Mouse (Mus musculus) heart, postnatal 14 days (tissue): Measurements from ENCODE around the gene Efcab10. TPM values are rescaled to one million over a fixed set of nuclear protein-coding genes. Genes with fewer than 3 reads are reported as not detected.

Experiments
- DNase-seq, 2 experiments: peaks; one replicate each; pipeline ENCODE4 v3.0.0; 2021 to 2022
- intact Hi-C: fragments of 180-260 bp; cut with DNase I; formaldehyde crosslinking; loops from one replicate; pipeline ENCODE4 v1.15.1; 2025
- long read RNA-seq, 2 experiments: library from polyadenylated mRNA; stranded (forward); transcript quantifications; one replicate each; pipeline ENCODE4 v2.0.0; 2021
- total RNA-seq, 2 experiments: library from RNA; stranded (reverse); gene quantifications; 2 replicates each; pipeline ENCODE4 v1.2.3; 2021

The Efcab10 gene
- under 1 TPM in 1 of 2 experiments, not detected in 1; 0.45 TPM for total RNA-seq
- long read RNA-seq, experiment 1: 0 reads
- long read RNA-seq, experiment 2: 0 reads

- intact Hi-C loops: no loop called here
- no peak for DNase-seq
These were observed at the start of gene Efcab10 for GRCm38 (mm10) chr12:33394804-33395623. Gene Efcab10 (plus strand): TSS chr12:33394854.

- DNase-seq: no peak
- intact Hi-C loops: no loop called here
These were observed 49.5 kb upstream of the Efcab10 start for GRCm38 (mm10) chr12:33344970-33345772.

DNA sequence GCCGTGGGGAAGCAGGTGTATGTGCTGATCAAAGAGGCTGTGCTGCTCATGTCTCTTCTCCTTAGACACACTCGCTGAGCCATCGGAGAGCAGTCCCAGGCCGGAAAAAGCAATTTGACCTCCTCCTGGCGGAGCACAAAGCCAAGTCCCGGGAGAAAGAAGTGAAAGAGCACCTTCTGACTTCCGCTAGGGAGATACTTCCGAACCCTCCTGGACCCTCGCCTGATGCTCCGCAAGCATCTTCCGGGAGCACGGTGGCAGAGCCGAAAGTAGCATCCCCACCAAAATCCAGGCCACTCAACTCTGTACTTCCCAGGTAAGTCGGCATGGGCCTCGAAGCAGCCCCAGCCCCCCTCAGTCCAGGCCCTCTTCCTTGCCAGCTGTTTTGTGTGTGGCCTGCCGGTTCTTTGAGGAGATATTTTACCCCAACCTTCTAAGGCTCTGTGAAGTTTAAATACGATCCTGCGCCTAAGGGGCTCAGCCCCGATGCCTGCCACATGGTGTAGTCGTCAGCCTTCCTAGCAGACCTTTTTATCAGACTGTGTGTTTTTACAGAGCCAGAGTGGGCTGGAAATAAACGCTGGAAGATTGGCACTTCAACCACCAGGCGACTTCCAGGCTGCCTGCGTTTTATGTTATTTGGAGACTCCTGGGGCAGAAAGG, 48.8 kb upstream of the Efcab10 start:
- DNase-seq: no peak
- intact Hi-C loops: no loop called here

- DNase-seq: no peak
- intact Hi-C loops: no loop called here
These were observed 42.0 kb upstream of the Efcab10 start for GRCm38 (mm10) chr12:33352671-33353070.

GRCm38 (mm10) chr12:33358345-33358744, 36.3 kb upstream of the Efcab10 start:
- no peak for DNase-seq
- intact Hi-C loops: no loop called here

GRCm38 (mm10) chr12:33359209-33359608, 35.4 kb upstream of the Efcab10 start:
- no peak for DNase-seq
- intact Hi-C loops: no loop called here

GRCm38 (mm10) chr12:33359878-33360482, 34.7 kb upstream of the Efcab10 start:
- no peak for DNase-seq
- intact Hi-C loops: no loop called here

DNA sequence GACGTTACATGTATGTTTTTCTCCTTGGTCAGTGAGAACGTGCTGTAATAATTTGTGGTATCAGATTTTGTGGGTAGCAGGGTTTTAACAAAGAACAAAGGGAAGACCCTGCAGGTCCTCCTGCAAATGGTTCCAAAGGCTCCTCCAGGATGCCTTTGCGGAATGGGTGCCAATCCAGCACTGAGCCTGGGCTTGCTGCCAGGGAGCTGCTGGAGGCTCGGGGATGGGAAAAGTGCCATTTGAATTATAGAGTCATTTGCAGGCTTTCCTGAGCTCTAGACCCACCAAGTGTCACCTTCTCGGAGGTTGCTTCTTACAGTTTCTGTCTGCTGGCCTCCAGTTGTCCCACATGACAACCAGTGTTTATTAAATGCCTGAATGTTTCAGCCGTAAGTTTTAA, 33.9 kb upstream of the Efcab10 start:
- DNase-seq: peak; percentile 71 to 81
- intact Hi-C loops: no loop called here

DNA sequence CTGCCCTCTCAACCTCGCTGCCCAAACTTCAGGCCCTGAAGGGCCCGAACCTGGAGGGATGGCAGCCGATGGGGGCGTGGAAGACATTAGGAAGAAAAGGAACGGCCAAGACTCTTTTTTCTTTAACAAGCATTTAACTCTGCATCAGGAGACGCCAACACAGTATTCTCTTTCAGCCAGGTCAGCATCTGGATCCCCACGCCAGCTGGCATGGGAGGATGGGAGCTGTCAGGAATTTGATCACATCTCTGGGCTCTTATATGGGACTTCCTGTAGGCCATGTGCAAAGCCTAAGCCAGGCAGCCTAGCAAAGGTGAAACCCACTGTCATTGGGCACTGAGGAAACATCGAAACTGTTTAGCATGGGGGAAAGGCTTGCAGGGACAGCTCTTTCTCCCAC, 30.1 kb upstream of the Efcab10 start:
- intact Hi-C loops: no loop called here
- no peak for DNase-seq

DNA sequence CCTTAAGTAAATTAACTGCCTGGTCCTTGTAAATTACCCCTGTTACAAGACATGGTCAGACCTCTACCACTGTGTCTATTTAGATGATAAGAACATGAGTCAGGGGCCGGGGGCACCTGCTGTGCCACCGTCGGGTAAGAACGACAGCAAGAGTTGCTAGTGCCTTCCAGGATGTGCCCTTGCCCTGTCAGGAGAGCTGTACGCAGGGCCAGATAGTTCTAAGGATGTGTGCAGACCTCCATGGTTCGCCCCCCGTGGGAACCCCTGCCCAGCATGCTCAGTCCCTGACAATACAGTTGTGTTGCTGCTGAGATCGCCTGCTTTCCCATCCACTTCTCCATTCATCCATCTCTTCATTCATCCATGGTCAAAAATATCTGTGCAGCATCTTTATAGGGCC, 29.5 kb upstream of the Efcab10 start:
- no peak for DNase-seq
- intact Hi-C loops: no loop called here

- intact Hi-C loops: no loop called here
- no peak for DNase-seq
These were observed 25.1 kb upstream of the Efcab10 start for GRCm38 (mm10) chr12:33369555-33369954.

DNA sequence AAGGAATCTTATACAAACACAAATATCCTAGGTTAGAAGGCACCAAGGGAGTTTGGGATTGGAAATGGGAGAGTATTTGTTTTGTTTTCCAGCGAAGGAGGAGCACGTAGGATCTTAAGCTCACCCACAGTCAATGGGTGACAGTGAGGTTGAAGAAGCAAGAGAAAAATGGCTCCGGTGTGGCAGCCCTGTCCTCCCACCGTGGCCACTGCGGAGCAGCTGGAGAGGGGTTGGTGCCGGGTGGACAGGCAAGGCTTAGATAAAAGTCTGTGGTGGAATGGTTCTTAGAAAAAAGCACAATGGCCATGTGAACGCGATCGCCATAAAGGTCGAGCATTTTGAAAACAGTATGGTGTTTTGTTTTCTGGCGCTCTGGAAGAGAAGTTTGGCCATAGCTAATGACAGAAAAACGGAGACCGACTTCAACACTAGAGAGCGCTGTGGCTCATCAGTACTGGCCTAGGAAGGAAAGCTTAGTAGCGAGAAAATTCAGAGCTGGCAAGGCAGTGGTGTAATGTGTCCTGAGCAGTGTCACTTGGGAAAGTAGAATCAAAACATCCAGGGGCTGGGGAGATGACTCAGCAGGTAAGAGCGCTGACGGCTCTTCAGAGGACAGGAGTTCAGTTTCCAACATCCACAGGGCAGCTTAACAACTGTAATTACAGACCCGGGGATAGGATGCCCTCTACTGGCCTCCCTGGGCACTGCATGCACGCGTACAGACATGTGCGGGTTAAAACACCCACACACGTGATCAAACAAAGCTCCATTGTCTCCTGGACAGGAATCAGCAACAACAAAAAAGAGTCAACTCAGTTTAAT, 14.8 kb upstream of the Efcab10 start:
- DNase-seq: peak; percentile 67 to 82
- intact Hi-C loops: loop anchor here (5.0 to 10.0 kb wide), 3 partner anchors 353 to 1805 kb away; no protein-coding TSS in a partner anchor

DNA sequence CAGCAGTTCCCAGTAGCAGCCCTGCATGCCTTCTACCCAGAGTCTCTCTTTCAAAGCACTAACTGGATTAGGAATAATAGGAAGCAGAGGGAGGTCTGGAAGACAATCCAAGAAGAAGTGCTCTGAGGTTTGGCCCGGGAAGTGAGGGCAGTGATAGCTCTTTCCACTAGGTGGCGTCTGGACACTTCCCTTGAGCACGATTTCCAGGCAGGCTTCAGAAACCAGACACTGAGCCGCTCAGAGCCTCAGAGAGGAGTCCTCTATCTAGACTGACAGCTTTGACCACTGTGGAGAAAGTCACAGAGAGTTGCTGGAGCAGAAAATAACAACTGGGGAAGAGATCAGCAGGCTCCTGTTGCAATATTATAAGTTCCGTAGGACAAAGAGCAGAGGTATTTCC, 5.8 kb upstream of the Efcab10 start:
- intact Hi-C loops: loop anchor here (1.0 to 10.0 kb wide), 3 partner anchors 35 to 1796 kb away; no protein-coding TSS in a partner anchor
- DNase-seq: peak; percentile 63 to 78

GRCm38 (mm10) chr12:33390844-33391560, 3.7 kb upstream of the Efcab10 start:
- no peak for DNase-seq
- intact Hi-C loops: no loop called here

- intact Hi-C loops: no loop called here
- DNase-seq: peak in 1 of 2 experiments; percentile 4
These were observed 8.6 kb downstream of the Efcab10 start for GRCm38 (mm10) chr12:33403265-33403693.

- intact Hi-C loops: no loop called here
These were observed 10.3 kb downstream of the Efcab10 start for GRCm38 (mm10) chr12:33404996-33405395.

GRCm38 (mm10) chr12:33405398-33406026, 10.9 kb downstream of the Efcab10 start:
- no peak for DNase-seq
- intact Hi-C loops: no loop called here

More at GRCm38 (mm10) chr12:33404996-33405395, 10.3 kb downstream of the Efcab10 start:
- no peak for DNase-seq

DNA sequence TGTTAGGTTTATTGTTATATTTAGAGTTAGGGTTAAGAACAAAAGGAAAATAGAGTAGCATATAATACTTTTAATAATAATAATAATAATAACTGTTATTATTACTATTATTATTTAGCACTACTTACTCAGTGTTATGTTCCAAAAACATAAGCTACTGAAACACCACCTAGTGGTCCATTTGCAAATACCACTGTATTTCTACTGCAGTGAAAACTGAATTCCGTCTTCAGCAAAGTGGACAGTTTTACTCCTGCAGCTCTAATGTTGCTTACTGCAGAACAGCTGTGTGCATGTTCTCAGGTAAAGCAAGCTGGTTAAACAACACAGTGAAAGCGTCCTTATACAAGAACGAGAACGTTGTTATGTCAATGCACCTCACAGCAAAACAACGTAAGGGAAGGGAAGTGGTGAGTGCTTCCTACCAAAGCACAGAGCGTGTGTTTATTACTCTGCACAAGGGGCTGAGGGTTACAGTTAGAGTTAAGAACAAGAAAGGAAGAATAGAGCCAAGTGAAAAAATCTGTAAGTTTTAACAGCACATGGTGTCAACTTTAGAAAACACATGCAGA, 17.0 kb downstream of the Efcab10 start:
- intact Hi-C loops: no loop called here
- no peak for DNase-seq
